Mouse (Mus musculus): ENCODE data around the gene CN725425.

Gene CN725425

DNA sequence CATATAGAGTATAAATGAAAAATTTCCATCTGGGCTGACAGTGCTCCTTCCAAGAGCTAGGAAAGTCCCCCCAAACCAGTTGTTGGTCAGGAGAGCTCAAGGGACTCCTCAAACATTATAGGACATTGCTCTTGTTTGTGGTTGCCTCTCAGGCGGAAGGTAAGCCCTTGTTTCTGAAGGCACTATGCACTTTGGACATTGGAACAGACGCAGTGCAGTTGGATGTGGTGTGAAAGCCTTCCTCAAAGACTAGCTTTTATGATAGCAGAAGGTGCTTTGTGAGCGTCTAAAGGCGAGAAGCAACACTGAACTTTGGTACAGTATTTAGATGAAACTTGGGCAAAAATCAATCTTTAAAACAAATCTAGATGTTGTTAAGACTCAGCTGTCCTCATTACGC, 7.2 kb downstream of the CN725425 start:
- no peak for DNase-seq (ENCODE audit: low spot score in 2 of 2)

DNA sequence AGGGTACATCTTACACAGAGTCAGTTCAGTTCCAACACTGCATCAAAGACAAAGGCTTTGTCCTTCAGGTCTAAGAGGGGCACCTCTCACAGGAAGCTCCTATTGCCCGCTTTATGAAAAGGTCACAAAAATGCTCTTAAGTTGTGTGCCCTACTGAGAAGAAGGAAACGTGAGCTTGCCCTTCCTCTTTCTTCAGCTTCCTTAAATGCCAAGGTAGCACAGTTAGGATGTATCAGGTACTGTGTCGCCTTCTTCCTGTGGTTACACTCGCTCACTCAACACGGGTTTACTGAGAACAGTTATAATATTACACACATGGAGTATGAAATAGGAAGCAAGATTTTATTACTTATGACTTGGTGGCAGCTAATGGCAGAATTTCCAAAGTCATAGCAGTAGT, 38.0 kb downstream of the CN725425 start:
- no peak for DNase-seq (ENCODE audit: low spot score in 2 of 2)

DNA sequence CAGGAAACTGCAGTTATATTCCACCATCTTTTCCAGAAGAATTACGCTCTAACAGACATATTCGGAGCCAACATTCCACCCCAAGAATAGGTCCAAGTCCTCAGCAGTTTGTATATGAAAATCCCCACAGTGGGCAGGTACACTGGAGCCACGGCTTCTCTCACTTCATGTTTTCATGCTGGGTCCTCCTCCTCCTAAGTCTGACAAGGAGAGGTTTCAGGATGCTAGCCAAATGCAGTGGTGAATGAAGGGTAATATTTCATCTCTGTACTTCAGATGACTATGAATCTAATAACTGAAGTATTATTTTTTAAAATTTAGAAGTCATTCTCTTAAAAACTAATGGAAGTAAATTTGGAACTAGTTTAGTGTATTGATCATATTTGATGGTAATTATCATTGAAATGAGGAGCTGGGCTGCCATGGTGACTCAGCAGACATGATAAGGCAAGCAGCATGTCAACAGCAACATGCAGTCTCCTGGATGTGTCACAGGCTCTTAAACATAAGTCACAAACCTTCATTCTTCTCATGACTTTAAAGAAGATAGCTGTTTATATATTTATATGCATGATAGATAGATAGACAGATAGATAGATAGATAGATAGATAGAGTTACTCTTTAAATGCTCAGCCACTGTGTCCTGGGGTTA, 41.5 kb downstream of the CN725425 start:
- DNase-seq (ENCODE audit: low spot score in 2 of 2) = no peak

DNA sequence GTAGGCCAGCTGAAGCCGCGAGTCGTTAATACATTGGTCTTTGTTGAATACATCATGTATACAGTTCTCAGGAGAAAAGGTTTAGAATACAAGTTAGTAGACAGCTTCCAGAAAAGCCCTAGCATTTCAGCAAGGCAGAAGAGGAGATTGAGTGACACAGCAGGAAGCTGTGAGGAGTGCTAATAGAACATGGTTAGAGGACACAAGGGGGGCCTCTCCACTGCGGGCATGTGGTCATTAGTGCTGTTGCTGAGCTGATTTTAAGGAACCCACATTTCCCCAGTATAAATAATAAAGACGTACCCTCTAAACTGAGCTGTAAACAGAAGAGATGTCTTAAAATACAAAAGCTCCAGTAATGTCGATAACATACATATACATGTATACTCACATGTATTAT, 51.5 kb downstream of the CN725425 start:
- DNase-seq (ENCODE audit: low spot score in 2 of 2) = no peak

DNA sequence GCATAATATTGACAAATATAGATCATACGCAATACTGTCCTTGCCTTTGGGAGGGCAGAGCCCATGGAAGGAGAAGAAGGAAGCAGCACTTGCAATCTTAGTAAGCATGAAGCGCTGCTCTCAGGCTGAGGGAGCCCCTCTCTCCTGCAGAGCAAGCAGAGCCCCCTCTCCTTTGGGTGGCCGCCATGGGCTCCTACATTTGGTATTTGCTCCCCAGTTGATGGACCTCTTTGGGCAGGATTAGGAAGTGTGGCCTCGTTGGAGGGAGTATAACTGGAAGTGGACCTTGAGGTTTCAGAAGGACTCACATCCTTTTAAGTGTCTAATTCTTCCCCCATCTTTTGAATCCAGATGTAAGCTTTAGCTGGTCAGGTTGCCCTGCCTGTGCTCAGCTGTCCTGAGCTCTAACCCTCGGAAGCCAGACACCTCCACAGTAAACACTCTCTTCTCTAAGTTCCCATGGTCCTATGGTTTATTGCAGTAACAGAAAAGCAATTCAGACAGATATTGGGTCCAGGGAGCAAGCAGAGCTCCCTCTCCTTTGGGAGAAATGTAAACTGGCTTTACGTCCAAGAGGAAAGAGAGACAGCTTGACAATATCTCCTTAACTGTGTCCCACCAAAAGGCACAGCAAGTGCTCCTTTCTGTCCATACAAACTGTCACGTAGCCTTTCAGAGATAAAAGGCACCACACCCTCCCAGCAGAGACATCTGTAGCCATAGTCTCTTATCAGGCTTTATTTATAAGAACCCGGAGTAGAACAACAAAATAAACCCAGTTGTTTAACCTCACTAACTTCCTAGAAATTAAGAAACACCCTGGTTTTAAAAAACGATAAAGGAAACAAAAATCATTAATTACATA, 52.5 kb downstream of the CN725425 start:
- DNase-seq (ENCODE audit: low spot score in 2 of 2) = no peak

DNA sequence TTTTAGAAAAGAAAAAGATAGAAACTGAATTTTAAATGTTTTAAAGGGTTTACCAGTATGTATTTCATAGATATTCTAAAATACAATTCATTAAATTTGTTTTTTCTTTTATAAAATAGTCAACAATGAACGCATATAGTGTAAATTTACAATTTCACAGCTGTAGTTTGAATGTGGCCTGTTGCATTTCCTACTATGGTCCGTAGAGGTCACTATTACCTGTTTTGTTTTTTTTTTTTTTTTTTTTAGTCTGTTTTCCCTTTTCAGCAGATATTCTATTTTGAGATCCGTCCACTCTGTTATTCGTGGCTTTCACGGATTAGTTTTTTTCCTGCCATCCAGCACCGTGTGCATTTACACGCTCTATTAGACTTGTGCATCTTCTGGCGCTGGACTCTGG, 53.7 kb downstream of the CN725425 start:
- no peak for DNase-seq (ENCODE audit: low spot score in 2 of 2)

DNA sequence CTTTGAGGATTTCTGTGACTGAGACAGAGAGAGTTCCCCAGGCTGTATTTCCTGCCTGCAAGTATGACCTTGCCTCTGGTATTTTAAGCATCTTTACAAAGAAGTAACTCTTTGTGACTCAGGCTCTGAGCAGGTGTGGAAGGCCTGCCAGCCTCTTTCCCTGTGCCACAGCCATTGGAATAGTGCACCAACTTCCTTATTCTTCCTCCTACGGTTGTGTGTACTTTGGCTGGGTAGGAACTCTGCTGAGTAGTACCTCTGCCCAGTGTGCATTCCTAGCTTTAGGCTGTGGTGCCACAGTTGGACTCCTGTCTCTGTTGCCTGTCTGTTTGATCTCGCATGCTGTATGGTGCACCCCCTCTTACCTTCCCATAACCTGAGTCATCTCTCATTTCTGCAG, 56.0 kb downstream of the CN725425 start:
- DNase-seq (ENCODE audit: low spot score in 2 of 2) = no peak

DNA sequence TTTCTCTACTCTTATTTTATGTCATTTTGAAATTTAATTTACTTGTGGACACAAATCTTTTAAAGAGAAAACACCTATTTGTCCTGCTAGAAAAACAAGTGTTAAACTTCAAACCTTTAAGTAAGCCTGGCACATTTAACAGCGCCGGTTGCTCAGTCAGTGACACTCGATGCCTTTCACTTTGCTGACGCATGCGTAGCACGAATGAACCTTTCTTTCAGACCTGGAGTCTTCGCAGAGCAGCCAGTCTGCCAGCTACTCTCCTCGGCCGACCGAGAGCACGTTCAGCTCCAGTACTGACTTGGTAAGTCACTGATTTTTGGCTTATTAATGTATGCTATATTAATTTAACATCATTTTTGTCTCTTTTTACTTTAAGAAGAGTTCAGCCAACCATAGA, 57.8 kb downstream of the CN725425 start:
- no peak for DNase-seq (ENCODE audit: low spot score in 2 of 2)

DNA sequence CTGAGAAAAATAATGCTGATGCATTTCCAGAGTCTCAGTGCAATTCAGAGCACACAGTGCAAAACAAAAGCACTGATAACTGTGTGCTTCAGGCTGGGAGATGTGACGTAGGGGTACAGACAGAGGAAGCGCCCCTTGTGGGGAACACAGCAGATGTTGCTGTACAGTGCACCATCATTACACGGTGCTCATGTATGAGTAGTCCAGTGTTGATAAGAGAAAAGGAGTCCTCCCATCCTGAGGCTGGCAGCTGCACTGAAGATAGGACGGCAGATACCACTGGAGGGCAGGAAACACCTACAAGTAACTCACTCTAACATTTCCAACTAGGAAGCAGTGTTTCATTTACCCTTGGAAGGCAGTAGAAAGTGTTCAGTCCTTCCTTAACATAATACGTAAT, 61.3 kb downstream of the CN725425 start:
- DNase-seq (ENCODE audit: low spot score in 2 of 2) = no peak

DNA sequence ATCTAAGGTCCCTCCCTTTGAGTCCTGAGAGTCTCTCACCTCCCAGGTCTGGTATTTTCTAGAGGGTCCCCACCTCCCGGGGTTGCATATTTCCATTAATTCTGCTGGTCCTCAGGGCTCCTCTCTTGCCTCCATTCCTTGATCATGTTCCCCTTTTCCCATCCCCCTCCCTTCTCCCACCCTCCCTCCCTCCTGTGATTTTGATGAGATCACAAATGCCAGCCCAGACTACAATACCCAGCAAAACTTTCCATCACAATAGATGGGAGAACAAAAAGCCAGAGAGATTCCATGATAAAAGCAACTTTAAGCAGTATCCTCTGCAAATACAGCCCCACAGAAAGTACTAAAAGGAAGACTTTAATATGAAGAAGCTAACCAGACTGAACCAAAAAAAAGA, 64.6 kb downstream of the CN725425 start:
- DNase-seq (ENCODE audit: low spot score in 2 of 2) = no peak

DNA sequence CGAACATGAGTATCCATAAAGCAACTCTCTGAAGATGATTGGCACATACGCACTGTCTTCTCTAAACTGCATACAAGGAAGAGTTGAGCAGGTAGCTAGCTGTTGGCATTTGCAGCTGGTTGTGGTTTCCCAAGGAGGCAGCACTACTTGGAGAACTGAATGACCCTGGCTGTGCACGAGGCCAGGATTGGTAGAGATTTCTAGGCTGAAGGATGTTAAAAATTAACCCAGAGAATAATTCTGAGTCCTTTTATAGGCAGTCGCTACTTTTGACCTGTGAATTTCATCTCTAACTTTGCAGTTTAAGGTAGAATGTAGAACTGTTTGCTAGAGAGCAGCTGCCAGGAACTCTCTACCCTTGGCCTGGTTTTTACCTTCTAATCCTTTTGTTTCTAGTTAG, 69.2 kb downstream of the CN725425 start:
- no peak for DNase-seq (ENCODE audit: low spot score in 2 of 2)

DNA sequence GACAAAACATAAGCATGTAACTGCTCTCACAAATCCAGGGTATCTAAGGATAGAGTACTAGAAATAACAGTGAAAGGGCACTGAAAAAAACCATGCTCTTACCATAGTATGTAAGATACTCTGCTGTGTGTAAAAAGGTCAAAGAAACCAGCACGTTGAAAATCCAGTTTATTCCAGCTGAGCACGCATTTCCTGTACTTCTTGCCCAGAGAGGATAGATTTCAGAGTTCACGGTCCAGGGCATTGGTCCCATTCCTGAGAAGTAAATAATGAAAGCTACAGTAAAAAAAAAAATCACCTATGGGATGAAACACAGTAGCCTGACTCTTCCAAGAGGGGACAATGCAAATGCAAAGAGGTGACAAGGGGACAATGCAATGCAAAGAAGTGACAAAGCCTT, 76.7 kb downstream of the CN725425 start:
- DNase-seq (ENCODE audit: low spot score in 2 of 2) = no peak

DNA sequence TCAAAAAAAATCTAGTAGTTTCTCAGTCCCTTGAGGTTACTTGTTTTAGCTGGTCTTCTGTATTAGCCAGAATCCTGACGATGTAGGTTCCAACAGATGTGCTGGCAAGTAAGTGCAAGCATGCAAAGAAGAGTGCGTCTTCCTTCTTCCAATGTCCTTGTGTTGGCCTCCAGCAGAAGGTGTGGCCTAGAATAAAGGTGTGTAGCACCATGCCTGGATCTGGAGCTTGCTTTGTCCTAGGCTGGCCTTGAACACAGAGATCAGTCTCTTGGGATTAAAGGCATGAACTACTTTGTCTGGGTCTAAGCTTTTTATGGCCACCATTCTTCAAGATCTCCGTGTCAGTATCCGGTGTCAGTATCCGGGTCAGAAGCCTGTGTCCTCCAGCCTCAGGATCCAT, 80.3 kb downstream of the CN725425 start:
- DNase-seq (ENCODE audit: low spot score in 2 of 2) = no peak

DNA sequence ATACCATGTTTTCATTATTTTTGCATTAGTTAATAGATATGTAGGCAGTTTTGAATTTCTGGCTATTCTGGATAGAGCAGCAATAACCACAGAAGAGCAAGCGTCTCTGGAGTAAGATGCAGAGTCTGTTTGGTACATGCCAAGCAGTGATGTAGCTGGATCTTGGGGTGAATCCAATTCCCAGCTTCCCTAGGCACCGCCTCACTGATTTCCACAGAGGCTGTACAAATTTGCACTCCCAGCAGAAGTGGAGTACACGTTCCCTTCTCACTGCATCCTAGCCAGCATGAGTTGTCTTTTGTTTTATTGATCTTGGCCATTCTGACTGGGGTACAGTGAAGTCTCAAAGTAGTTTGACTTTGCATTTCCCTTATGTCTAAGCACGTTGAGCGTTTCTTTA, 82.2 kb downstream of the CN725425 start:
- no peak for DNase-seq (ENCODE audit: low spot score in 2 of 2)

DNA sequence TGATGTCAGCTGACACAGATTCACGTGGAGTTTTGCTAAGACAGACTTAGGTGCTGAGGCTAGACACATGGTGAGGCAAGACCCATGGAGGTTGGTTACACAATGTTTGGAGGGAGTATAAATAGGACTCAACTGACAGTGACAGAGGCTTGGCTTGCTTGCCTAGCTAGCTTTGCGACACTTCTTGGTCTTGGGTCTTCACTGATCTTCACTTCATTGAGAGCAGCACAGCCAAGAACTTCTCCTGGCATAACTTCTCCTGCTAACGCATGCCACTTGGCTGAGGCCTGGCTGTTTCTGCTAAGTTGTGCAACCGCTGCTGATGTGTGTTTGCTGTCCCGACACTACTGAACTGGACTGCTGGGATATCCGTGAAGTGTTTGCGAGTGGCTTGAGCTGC, 83.5 kb downstream of the CN725425 start:
- DNase-seq (ENCODE audit: low spot score in 2 of 2) = peak in 1 of 2 experiments; percentile 34

DNA sequence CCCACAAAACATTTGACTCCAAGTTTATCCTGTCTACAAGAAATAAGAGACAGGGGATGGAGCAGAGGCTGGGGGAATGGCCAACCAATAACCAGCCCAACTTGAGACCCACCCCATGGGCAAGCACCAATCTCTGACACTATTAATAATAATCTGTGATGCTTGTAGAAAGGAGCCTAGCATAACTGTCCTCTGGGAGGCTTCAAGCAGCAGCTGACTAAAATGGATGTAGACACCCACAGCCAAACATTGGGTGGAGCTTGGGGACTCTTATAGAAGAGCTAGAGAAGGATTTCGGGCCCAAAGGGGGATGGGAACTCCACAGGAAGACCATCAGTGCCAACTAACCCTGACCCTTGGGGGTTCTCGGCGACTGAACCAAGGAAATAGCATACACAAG, 84.1 kb downstream of the CN725425 start:
- DNase-seq (ENCODE audit: low spot score in 2 of 2) = no peak

DNA sequence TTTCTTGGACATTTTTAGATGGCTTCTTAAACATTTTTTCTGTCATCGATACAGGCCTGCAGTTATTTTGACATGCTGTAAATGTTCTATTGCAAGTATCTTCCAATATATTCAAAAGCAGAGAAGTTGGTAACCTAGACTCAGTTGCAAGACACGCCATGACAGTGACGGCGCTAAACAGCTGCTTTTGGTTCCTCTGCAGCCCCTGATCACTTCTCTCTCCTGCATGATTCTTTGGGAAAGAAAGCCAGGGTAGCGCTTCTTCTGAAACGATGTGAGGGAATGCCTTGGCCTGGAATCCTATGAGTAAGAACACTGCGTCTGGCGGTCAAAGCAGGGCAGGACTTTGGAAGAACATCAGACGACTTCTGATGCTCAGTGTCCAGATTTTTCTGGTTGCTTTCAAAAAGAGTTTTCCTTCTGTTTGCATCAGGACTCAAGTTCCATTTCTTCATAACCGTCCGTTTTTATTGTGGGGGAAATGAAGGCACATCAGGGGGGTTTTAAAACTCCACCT, 100.1 kb downstream of the CN725425 start:
- peak in 1 of 2 experiments; percentile 26 for DNase-seq (ENCODE audit: low spot score in 2 of 2)

DNA sequence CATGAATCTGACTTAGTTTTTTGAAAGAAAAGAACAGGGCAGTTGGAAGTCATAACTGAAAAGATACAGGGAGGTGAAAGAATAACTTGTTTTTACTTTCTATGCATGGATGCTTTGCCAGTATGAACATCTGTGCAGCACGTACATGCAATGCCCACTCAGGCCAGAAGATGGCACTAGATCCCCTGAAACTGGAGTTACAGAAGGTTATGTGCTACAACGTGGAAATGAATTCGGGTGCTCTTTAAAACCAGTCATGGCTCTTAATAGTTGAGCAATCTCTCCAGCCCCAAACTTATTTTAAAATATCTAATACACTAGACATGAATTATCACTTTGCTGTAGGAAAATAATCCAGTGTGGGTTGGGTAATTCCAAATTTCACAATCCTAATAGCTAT, 102.1 kb downstream of the CN725425 start:
- peak; percentile 78 to 86 for DNase-seq (ENCODE audit: low spot score in 2 of 2)

DNA sequence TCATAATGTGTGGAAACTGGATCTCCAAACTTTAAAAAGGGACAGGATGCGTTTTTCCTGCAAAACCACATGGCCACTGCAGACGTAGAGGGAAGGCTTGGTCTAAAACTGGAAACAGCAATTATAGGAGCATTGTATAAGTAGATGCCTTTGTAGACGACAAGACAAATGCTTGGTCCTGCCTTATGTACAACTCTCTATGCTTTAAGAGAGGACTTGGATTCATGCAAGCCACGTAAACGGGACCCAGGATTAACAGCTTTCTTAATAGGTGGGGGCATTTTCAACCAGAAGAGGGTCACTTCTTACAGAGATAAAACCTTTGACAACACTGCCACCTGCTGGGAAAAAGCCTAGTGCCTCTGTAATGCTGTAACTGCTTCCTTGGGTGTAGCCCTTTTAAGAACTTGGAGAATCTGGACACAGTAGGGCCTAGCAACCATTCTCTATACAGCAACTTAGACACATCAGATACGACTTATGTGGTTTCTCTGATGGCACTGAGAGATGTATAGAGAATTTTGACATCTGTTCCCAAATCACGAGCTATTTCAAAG, 105.1 kb downstream of the CN725425 start:
- no peak for DNase-seq (ENCODE audit: low spot score in 2 of 2)

All from urinary bladder, adult 18-20 months (tissue).